Mouse (Mus musculus): ENCODE measurements around the gene Dlg5.

Dlg5 gene

DNA sequence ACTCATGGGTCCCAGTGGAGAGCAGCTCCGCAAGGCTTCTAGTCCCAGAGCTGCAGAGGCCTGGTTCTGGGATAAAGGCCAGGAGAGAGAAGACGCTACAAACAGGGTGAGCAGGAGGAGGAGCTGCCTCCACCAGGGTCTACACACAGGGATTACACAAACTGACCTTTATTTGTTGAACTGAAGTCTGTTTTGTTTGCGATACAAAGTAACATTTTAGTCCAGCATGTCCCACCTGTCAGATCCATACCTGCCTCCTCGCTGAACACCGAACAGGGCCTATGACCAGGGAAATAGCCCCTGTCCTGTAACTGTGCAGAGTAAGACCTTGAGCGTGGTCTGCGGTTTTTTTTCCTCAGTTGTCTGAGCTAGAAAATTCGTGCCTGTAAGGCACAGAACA, 111.9 kb downstream of the Dlg5 start:
- no peak for DNase-seq (ENCODE audit: inconsistent age in 2 of 2, low spot score in 1 of 2)

GRCm38 (mm10) chr14:24132092-24132491, 113.6 kb downstream of the Dlg5 start:
- DNase-seq (ENCODE audit: inconsistent age in 2 of 2, low spot score in 1 of 2): peak; percentile 55 to 86

DNA sequence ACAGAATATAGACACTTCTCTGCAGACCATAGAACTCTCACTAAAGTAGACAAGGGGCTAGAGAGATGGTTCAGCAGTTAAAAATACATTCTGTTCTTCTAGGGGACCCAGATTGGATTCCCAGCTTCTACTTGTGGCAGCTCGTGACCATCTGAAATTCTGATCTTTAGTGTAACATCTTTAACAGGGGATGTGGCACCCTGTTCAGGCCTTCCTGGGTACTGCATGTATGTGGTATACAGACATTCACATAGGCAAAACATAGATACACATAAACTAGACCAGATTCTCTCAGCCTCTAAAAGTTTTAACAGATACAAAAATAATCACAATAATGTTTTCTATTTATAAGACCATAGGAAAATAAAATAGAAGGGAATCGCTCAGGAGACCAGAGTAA, 120.7 kb downstream of the Dlg5 start:
- peak in 1 of 2 experiments; percentile 50 for DNase-seq (ENCODE audit: inconsistent age in 2 of 2, low spot score in 1 of 2)

DNA sequence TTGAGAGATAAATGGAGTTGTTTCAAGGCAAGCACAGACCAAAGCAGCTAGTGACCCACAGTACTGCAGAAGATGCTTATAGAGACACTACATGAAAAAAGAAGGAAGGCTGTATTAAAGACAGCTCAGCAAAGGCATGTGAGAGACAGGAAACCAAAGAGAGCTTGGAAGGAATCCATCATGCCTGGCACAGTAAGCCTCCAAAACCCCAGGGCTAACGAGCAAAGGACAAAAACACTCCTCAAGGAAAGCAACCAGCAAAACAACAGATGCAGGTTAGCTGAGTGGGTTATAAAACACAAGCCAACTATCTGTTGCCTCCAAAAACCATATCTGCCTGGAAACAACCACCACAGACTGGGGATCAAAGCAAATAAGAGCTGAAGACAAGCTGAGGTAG, 121.5 kb downstream of the Dlg5 start:
- DNase-seq (ENCODE audit: inconsistent age in 2 of 2, low spot score in 1 of 2): no peak

GRCm38 (mm10) chr14:24106734-24107133, 139.0 kb downstream of the Dlg5 start:
- DNase-seq (ENCODE audit: inconsistent age in 2 of 2, low spot score in 1 of 2): peak; percentile 19 to 64

GRCm38 (mm10) chr14:24098828-24099227, 146.9 kb downstream of the Dlg5 start:
- DNase-seq (ENCODE audit: inconsistent age in 2 of 2, low spot score in 1 of 2): no peak

- DNase-seq (ENCODE audit: inconsistent age in 2 of 2, low spot score in 1 of 2): no peak
Measured at GRCm38 (mm10) chr14:24094656-24095055, 151.1 kb downstream of the Dlg5 start.

GRCm38 (mm10) chr14:24093221-24093620, 152.5 kb downstream of the Dlg5 start:
- no peak for DNase-seq (ENCODE audit: inconsistent age in 2 of 2, low spot score in 1 of 2)

DNA sequence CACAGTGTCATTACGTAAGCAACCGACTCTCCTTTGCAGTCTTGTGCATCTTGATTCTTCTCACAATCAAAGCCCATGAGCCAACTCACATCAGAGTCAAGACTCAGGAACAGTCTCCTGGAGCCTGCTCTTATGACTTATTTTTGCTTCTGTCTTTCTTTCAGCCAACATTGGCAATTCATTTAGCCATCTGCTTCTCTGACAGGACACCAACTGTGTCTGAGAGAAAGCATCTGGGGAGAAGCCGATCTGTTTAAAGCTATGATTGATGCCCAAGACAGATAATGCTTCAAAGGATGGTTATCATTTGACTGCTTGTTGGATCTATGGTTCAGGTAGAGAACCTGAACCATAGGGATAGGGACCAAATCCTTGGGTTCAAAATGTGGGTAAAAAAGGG, 153.3 kb downstream of the Dlg5 start:
- DNase-seq (ENCODE audit: inconsistent age in 2 of 2, low spot score in 1 of 2): no peak

DNA sequence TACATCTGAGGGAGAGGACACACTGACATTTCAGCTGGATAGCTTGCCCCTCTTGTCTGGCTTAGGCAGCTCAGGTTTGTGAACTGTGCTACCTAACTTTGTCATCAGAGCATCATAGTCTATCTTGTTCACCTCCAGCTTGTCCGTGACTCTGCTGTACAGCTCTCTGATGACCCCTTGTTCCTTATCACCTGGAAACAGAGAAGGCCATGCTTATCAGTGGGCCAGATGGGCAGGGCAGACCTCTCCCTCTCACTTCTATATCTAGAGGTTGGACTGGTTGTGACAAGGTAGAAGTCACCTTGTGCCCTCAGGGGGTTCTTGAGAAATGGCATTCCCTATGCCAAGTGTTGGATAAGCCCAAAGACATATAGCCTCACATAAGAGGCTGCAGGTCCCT, 154.9 kb downstream of the Dlg5 start:
- DNase-seq (ENCODE audit: inconsistent age in 2 of 2, low spot score in 1 of 2): no peak

GRCm38 (mm10) chr14:24089181-24089580, 156.5 kb downstream of the Dlg5 start:
- peak; percentile 50 to 81 for DNase-seq (ENCODE audit: inconsistent age in 2 of 2, low spot score in 1 of 2)

DNA sequence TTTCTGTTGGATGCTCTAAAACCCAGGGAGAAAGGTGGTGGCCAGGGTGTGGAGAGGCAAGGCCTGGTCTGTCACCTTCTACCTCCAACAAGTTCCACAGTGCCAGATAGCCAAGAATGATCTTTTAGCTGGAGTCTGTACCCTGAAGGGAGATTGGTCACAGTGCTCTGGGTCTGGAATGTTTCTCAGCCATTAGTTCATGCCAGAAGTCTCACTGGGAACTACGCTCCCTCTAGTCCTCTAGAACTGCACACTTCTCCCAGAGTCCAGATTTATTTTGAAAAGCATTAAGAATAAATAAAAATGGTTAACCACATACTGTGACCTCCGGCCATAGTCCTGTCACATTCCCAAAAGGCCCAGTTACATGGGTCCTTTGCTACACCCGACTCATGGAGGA, 158.3 kb downstream of the Dlg5 start:
- no peak for DNase-seq (ENCODE audit: inconsistent age in 2 of 2, low spot score in 1 of 2)

DNA sequence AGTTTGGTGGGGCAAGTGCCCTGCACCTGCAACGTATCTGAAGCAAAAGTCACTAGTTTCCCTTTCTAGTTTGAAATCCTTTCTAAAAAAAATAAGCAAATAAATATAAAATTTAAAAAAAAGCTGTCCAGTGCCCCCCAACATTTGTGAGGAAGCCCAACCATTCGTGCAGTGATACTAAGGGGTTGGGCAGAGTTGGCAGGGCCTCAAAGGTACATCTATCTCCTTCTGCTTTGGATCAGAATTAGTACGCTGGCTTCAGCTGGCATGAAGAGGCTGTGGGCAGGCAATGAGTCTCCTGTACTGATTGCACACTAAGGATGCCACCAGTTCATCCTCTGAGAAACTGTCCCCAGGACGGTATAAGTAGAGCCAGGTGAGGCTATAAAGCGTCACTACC, 159.2 kb downstream of the Dlg5 start:
- no peak for DNase-seq (ENCODE audit: inconsistent age in 2 of 2, low spot score in 1 of 2)

Measured in adrenal gland, adult (tissue).